Mouse (Mus musculus) heart, adult 18-20 months (tissue): ENCODE results near the gene Hpn. TPM values are rescaled to one million over a fixed set of nuclear protein-coding genes. Genes with fewer than 3 reads are reported as not detected.

Experiments
- DNase-seq, 2 experiments: peaks; one replicate each; pipeline ENCODE4 v3.0.0; 2021 to 2022; ENCODE audit warnings: mixed read lengths in 1 of 2
- total RNA-seq, 2 experiments: library from RNA; stranded (reverse); gene quantifications; 2 replicates each; pipeline ENCODE4 v1.2.3; 2021

The Hpn gene
- total RNA-seq, 2 experiments from 2014 or later = 2.2 to 2.4 TPM

DNA sequence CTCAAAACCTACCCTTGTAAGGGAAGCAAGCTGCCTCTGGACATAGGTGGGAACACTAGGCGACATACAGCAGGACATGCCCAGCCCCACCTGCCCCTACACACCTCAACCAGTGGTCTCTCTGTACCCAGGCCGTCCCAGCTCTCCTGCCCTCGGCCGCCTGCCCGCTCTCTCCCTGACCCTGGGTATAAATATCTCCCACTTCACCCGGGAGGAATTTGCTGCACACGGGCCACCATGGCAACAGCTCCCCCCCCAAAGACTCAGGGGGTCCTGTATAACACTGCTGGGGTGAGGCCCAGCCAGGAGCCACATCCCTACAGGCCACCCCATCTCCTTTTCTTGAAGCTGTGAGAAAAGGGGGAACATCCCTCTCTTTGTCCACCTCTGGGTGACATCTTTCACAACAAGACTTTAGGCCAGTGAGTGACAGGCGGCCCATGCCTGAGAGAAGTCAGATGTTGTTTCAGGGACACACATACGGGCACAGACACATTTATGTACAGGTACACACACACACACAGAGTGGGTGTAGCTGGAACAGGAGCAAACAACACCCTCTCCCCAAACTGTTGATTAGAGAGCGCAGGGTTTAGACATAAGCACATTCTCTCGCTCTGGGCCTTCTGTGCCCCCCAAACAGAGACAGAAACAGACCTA is 60.3 kb downstream of the Hpn start:
- DNase-seq = peak; percentile 81 to 84

DNA sequence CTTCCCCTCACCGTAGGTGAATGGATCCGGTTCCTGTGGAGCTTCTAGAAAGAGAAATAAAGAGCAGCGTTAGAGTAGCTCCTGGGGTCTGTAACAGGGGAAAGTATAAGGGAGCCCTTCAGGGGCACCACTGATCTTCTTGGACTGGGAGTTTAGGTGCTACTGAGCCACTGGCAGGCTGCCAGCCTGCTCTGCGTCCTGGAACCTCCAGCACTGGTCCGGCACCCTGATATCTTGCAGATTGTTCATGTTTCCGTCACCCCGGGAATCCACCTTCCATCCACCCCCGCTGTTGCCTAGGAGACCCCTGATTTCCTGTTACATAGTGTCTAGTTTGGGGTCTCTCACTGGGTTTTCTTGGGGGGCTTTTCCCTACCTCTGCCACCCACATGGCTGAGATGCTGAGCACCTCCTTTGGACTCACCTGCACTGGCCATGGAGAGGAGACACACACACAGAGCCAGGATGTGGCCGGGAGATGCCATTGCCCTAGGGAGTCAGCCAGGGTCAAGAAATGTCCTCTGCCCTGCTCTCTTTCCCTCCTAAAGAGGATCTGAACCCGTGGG is 61.1 kb downstream of the Hpn start:
- peak in 1 of 2 experiments; percentile 54 for DNase-seq

DNA sequence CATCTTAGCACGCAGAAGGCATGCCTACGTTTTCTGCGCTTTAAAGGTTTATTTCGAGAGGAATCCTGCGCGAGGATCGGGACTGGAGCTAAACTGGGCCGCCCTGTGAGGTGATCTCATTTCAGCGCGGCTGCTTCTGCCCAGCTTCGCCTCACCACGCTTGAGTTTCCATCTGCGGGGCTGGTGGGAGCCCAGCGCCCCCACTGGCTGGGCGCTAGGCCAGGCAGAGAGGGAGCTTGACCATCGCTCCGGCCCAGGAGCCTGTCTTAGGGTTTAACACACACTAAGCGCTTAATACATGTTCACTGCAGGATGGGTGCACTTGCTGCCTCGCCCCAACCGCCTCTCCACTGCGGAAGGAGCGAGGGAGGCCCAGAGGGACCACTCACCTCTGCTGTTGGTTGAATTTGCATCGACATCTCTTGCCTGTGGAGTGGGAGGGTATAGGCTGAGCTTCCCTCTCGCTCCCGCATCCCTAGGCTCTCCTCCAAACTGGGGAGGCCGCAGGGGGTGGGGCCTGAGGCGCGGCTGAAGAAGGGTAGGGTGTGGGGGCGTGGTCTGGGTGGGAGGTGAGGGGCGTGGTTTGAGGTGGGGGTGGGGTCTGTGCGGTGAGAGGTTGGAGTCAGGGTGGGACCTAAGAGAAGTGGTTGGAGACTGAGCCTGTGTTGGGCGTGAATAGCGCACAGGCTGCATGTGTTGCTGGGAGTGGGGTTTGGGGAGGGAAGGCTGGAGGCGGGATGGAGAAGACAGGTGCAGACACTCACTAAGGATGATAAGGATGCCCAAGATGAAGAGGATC is 62.3 kb downstream of the Hpn start:
- peak; percentile 52 to 63 for DNase-seq

DNA sequence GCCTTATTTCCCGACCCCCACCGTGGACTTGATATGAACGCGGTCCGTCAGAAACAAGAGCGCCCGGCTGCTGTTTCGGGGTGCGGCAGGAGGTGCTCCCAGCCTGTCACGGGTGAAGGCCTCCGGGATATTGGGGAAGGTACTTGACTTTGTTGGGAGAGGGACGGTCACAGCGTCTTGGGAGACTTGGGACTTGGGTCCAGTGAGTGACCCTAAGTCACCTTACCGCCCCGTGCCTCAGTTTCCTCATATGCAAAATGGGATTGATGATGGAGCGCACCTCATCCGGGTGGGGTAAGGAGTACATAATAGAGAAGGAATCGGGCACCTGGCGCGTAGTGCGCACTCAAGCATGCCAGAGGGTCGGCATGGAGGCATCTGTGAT is 62.8 kb downstream of the Hpn start:
- no peak for DNase-seq

DNA sequence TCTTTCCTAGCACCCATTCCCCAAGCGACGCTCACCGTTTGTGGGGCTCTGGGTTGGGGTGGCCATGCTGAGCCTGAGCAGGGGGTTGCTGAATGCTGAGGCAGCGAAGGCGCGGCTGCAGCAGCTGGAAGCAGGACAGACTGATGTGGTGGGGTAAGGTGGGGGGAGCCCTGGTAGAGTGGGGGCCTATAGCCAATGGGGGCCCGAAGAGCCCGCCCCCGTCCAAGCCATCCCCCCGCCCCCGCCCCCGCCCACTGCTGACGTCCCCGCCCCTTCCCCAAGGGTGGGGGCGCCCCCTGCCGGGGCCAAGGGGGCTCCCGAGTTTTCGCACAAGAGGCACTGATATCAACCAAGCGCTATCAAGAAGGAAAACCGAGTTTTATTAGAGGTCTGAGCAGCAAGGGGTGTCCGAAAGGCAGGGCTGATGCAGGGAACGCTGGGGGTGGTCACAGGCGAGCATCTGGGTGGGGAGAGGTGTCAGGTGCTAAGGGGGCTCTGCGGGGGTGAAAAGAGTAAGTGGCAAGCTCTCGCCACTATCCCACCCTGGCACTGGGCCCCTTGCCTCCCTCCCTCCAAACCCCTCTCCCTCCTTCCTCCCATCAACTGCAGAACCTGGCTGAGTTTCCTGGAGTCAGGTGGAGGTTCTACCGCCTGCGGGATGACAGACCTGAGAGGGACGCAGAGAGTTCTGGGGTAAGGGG is 63.6 kb downstream of the Hpn start, which contains the start of gene Fxyd7:
TSS of gene Fxyd7 (minus strand) at position 147 of the 701 bp plus-strand sequence.
- no peak for DNase-seq

DNA sequence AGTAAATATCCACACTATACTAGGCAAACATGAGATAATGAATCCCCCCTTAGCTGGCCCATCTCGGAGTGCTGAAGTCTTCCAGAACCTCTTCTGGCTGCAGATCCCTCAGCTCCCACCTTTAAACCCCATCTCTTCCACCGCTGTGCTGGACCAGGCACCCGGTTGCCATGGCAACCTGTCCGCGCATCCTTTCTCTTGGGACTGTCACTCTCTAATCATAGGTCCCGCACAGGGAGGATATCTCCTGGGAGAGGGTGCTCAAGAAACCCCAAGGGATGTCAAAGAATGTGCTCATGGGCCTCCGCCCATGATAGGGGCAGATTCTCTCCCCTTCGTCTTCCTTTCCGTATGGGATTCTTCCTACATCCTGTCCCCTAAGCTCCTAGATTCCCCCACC is 64.2 kb downstream of the Hpn start:
- DNase-seq = no peak

DNA sequence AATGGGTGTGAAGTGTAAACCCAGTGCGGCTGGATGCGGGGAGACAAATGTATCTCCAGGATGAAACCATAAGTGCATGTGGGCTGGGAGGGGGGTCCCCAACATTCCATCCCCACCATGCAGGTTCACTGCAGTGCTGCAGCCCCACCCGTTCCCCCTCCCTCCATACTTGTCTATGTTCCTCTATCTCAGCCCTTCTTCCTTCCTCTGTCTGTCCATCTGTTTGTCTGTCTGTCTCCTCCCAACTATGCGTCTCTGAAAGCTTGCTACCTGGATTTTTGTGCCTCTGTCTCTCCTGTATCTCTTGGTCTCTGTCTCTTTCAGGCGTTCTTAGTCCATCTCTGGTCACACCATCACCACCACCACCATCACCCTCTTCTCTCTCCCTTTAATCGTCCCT is 64.6 kb downstream of the Hpn start:
- no peak for DNase-seq

DNA sequence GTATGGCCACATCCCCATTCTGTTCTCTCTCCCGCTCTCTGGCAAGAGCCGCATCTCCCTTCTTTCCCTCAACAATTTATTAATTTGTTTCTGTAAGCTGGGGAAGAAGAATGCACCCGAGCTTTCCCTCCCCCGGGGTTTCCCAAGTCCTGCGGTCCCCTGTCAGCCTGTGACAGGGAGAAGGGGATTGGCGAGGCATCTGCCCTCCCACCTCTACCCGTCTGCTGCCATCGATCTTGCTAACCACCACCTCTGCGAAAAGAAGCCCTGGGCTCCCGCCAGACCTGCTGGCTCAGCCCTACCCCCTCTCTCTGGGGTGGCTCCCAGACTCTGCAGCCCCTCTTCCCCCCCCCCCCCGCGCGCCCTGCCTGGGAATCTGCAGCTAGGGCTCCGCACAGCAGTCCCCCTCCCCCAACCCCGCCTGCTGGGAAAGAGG is 65.2 kb downstream of the Hpn start:
- no peak for DNase-seq

DNA sequence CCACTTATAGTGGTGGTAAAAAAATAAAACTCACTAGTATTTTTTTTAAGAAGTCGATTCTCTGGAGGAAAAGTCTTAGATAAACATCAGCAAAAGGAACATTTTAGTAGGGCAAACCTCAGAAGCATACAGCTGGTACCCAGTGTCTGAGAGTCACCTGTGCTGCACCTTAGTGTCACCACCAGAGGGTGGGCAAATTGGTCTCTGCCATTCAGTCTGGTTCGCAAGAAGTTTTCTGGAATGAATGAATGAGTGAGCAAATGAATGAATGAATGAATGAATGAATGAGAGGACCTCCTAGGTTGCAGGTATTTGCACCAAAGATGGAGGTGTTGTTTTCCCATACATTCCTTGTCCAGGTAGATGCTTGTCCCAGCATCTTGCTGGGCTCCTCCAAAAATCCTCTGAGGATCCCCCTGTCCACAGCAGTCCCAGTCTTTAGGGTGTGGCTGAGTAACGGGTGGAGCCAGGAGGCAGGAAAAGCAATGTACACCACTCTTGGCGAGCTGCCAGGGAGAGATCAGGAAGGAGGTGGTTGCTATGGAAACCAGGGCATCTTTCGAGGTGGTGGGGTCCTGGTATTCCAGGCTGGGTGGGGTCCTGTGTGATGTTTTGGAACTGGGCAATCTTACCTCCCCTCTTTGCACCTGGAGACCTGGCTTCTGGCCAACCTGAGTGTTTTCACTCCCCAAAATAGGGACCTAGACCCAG is 65.8 kb downstream of the Hpn start:
- no peak for DNase-seq

Other genes with a start within 250 kb of the Hpn start
- 1 to 10 TPM in 1 of 2 experiments, under 1 TPM in 1; 0.35 to 6.6 TPM for gene Cd22, start 234.9 kb downstream of the Hpn start, total RNA-seq
- under 1 TPM in 1 of 2 experiments, not detected in 1; 0.15 TPM for gene Mag, start 200.4 kb downstream of the Hpn start, total RNA-seq
- 1 to 10 TPM; 5.6 to 7.0 TPM for gene Hamp2, start 190.6 kb downstream of the Hpn start, total RNA-seq
- 10 to 100 TPM; 12.3 to 17.5 TPM for gene Hamp, start 171.3 kb downstream of the Hpn start, total RNA-seq
- 100 to 1,000 TPM in 1 of 2 experiments, 10 to 100 TPM in 1; 99.4 to 112 TPM for gene Usf2, start 158.5 kb downstream of the Hpn start, total RNA-seq
- gene Lsr, start 141.8 kb downstream of the Hpn start, total RNA-seq = 1 to 10 TPM; 4.2 to 5.2 TPM
- not detected for gene Fam187b, start 141.5 kb downstream of the Hpn start, total RNA-seq
- 10 to 100 TPM; 21.7 to 31.7 TPM for gene Fxyd5, start 72.8 kb downstream of the Hpn start, total RNA-seq
- gene Fxyd7, start 63.8 kb downstream of the Hpn start, total RNA-seq = under 1 TPM; 0.40 to 0.59 TPM
- gene Fxyd1, start 58.1 kb downstream of the Hpn start, total RNA-seq = 100 to 1,000 TPM; 861 to 937 TPM
- gene Lgi4, start 55.9 kb downstream of the Hpn start, total RNA-seq = 1 to 10 TPM; 2.1 to 4.1 TPM
- gene Fxyd3, start 38.6 kb downstream of the Hpn start, total RNA-seq = 1 to 10 TPM in 1 of 2 experiments, under 1 TPM in 1; 0.87 to 2.5 TPM
- 10 to 100 TPM; 39.2 to 40.1 TPM for gene Scn1b, start 11.7 kb upstream of the Hpn start, total RNA-seq
- 10 to 100 TPM; 26.6 to 34.5 TPM for gene Gramd1a, start 40.6 kb upstream of the Hpn start, total RNA-seq
- gene Scgb2b2, start 175.2 kb upstream of the Hpn start, total RNA-seq = not detected
- gene Scgb1b2, start 176.5 kb upstream of the Hpn start, total RNA-seq = not detected
- not detected for gene Scgb2b3, start 246.8 kb upstream of the Hpn start, total RNA-seq